Mouse (Mus musculus) forebrain, embryonic 12.5 days (tissue): ENCODE results near the gene 0610037L13Rik. TPM values are rescaled to one million over a fixed set of nuclear protein-coding genes. Genes with fewer than 3 reads are reported as not detected.

Experiments used
- ATAC-seq: fragments of 200-750 bp; cut with Nextera tagmentation; 2 replicates; pipeline ENCODE4 v1.8.0; 2017; ENCODE audit warnings: moderate TSS enrichment; ENCODE audit not compliant: low FRiP score
- H3K27ac ChIP-seq: fragments of 300-500 bp; sonication (generic); 2 replicates; pipeline ENCODE4 v1.5.1; 2016; ENCODE audit warnings: mild to moderate bottlenecking
- H3K27me3 ChIP-seq: fragments of 300-500 bp; sonication (generic); 2 replicates; pipeline ENCODE4 v1.6.1; 2016; ENCODE audit warnings: mild to moderate bottlenecking
- H3K36me3 ChIP-seq: fragments of 300-500 bp; sonication (generic); replicated peaks from 2 replicates; pipeline ENCODE4 v1.6.1; 2016; ENCODE audit warnings: mild to moderate bottlenecking
- H3K4me1 ChIP-seq: fragments of 300-500 bp; sonication (generic); 2 replicates; pipeline ENCODE4 v1.6.1; 2016
- H3K4me2 ChIP-seq: fragments of 300-500 bp; sonication (generic); 2 replicates; pipeline ENCODE4 v1.6.1; 2016; ENCODE audit warnings: mild to moderate bottlenecking, moderate library complexity
- H3K4me3 ChIP-seq: fragments of 300-500 bp; sonication (generic); replicated peaks from 2 replicates; pipeline ENCODE4 v1.5.1; 2016; ENCODE audit warnings: mild to moderate bottlenecking
- H3K9ac ChIP-seq: fragments of 300-500 bp; sonication (generic); 2 replicates; pipeline ENCODE4 v1.6.1; 2016; ENCODE audit warnings: mild to moderate bottlenecking
- H3K9me3 ChIP-seq: fragments of 300-500 bp; sonication (generic); 2 replicates; pipeline ENCODE4 v1.6.1; 2016
- WGBS: fragments of 180-500 bp; shearing (Covaris S2); methylation state at CpG from one replicate; pipeline ENCODE4 v1.1.7; 2016; 5-methylcytosine and 5-hydroxymethylcytosine counted together
- polyA plus RNA-seq: library from polyadenylated mRNA; unstranded; fragments of >200 nt; fragmentation: Nextera tagmentation; extraction: Ambion mirVana; gene quantifications from 2 replicates; pipeline ENCODE4 v1.2.1, GENCODE M21; 2016

0610037L13Rik gene
- polyA plus RNA-seq: 110 and 115 TPM in 2 replicates

DNA sequence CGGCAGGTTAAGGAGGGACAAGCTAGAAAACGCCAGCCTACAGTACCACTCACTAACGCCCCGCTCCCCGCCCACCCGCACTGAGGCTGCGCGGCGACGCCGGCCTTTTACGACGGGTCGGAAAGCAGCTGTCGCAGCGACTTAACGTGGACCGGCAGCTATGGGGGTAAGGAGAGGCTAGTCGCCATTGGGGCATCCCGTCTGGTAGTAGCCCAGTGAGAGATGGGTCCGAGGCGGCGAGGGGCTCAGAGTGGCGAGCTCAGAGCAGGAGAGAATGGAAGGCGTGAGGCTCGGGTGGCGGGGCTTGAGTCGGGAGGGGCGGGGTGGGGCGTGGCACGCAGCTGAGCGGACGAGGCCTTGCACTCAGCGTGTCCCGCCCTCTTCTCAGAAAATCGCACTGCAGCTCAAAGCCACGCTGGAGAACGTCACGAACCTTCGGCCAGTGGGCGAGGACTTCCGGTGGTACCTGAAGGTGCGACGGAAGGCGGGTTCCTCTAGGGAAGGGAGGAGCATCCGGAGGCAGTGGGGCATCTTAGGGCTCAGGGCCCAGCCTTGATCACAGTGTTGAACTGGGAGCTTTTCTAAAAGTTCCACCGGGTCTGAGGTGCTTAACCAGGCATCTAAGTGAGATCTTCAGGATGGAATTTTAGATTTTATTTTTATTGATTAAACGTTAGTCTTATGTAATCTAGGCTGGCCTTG, at the start of gene 0610037L13Rik:
TSS of gene 0610037L13Rik (plus strand) at position 83 of the 702 bp plus-strand sequence.
- Histone ChIP-seq H3K4me3 (peak within 1 kb of the TSS; percentile 57), H3K9ac (peak within 1 kb of the TSS; percentile 83), H3K27ac (peak within 1 kb of the TSS; percentile 93), H3K36me3 (peaks cover 56% of the 10 kb centered on the region), H3K4me2 (peak within 1 kb of the TSS; percentile 80), H3K4me1 (peaks cover 13% of the 10 kb centered on the region), H3K27me3 (no peaks in the 10 kb centered on the region), H3K9me3 (no peaks in the 10 kb centered on the region)
- WGBS: under 1% methylated on average over 48 of the region's 48 CpGs
- peak; percentile 96 for ATAC-seq

DNA sequence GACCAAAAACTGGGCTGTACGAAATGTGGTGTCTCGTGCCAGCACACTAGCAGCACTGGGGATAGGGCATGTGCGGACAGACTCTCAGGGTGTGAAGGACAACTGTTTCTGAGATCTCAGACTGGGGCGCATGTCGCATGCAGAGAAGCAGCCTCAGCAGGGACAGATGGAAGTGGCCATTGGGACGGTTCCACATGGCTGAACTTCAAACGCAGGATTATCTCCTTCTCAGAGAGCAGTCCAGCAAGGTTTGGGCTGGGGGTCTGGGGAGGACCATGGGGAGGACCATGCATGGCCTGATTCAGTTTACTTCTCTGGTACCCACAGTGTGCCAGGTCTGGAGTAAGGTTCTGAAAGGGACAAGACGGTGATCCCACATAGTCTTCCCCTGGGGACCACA, 45.9 kb upstream of the 0610037L13Rik start:
- Histone ChIP-seq H3K4me3 (no peak overlapping the region), H3K36me3 (peaks cover 42% of the 10 kb centered on the region), H3K27ac (peak overlapping the region; percentile 33), H3K4me2 (no peak overlapping the region), H3K4me1 (peaks cover 44% of the 10 kb centered on the region), H3K9me3 (no peaks in the 10 kb centered on the region), H3K27me3 (peaks cover 19% of the 10 kb centered on the region), H3K9ac (no peak overlapping the region)
- 50% methylated on average over 8 of the region's 8 CpGs for WGBS
- no peak for ATAC-seq

DNA sequence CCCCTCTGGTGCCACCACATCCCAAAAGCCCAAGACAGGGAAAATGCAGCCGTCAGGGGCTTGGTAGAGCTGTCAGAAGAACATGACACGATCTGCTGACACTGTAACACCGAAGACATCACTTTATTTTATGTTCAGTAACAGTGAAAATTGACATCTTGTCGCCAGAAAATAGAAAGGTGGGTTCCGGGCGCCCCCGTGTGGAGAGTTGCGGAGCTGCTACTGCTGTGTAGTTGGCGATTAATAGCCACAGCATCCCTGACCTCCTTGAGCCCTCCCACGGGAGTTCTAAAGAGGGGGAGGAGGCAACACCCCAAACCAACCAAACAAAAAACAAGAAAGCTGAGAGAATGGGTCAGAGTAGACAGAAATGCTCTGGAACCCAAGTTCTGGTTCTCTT, 44.6 kb upstream of the 0610037L13Rik start:
- H3K36me3 ChIP-seq: peaks cover 55% of the 10 kb centered on the region
- no peak overlapping the region for H3K4me3 ChIP-seq
- no peak overlapping the region for H3K4me2 ChIP-seq
- H3K9me3 ChIP-seq: no peaks in the 10 kb centered on the region
- H3K9ac ChIP-seq: no peak overlapping the region
- ATAC-seq: no peak
- H3K27ac ChIP-seq: peak overlapping the region; percentile 46; the same call in 1 of the 2 replicates
- peaks cover 41% of the 10 kb centered on the region for H3K4me1 ChIP-seq
- 2% methylated on average over 10 of the region's 10 CpGs for WGBS
- peaks cover 19% of the 10 kb centered on the region for H3K27me3 ChIP-seq

DNA sequence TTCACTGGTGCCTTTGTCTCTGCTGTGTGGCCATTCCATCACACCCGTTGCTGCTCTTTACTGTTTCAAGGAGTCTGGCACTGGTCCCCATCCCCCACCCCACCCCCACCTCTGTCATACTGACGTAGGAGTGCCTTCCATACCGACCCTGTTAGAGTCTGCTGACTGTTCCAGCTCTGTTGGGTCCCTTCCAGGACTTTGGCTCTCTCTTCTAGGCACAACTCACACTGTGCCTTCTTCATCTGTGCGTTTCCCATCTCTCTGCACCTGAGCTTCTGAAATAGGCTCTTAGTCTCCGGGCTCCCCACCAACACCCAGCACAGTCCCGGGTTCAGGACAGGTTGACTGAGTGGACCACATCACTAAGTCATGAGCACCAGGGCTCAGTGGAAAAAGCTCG, 42.8 kb upstream of the 0610037L13Rik start:
- peaks cover 73% of the 10 kb centered on the region for H3K36me3 ChIP-seq
- H3K27me3 ChIP-seq: peaks cover 19% of the 10 kb centered on the region
- H3K4me2 ChIP-seq: no peak overlapping the region; the same call in 1 of the 2 replicates
- H3K9ac ChIP-seq: no peak overlapping the region
- no peak overlapping the region for H3K27ac ChIP-seq
- WGBS: 62% methylated on average over 7 of the region's 7 CpGs
- H3K4me1 ChIP-seq: peaks cover 34% of the 10 kb centered on the region
- H3K4me3 ChIP-seq: no peak overlapping the region
- H3K9me3 ChIP-seq: no peaks in the 10 kb centered on the region
- no peak for ATAC-seq

DNA sequence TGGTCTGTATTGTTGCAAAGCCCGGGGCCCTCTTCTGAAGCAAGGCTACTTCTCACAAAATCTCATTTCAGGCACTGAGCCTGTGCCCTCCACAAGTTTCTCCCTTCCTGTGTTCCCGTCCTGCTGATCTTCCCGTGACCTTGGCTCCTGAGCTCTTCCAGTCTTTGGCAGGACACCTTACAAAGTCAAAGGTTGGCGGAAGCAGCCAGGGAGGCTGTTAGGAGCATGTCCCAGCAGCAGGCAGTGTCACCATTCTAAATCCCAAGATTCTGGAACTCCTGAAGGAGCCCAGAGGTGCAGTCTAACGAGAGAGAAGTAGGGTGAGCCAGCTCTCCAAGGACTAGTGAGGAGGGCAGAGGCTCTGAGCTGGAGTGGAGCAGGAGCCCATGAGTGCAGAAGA, 41.1 kb upstream of the 0610037L13Rik start:
- no peak overlapping the region for H3K9ac ChIP-seq
- H3K4me3 ChIP-seq: no peak overlapping the region
- H3K9me3 ChIP-seq: no peaks in the 10 kb centered on the region
- no peak for ATAC-seq
- H3K4me2 ChIP-seq: no peak overlapping the region
- H3K27me3 ChIP-seq: peaks cover 19% of the 10 kb centered on the region
- no peak overlapping the region for H3K27ac ChIP-seq
- WGBS: 87% methylated on average over 5 of the region's 5 CpGs
- peaks cover 84% of the 10 kb centered on the region for H3K36me3 ChIP-seq
- H3K4me1 ChIP-seq: peaks cover 17% of the 10 kb centered on the region

DNA sequence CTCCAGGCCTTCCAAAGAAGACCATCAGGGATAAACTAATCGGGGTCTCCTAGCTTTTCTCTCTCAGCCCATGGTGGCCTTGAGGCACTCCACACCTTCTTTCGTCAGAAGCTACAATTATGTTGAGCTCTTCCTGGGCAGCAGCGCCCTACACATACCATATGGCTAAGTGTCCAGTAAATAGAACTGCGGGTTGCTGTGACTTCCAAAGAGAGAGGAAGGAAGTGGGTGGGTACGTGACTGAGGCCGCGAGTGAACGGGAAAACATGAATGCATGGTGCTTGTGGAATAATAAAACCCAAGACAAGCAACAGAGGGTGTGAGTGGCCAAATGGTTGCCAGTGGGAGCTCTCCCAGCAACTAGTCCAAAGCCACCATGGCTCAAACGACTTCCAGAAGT, 40.0 kb upstream of the 0610037L13Rik start:
- 85% methylated on average over 9 of the region's 9 CpGs for WGBS
- Histone ChIP-seq H3K9ac (no peak overlapping the region), H3K36me3 (peaks cover 88% of the 10 kb centered on the region)

DNA sequence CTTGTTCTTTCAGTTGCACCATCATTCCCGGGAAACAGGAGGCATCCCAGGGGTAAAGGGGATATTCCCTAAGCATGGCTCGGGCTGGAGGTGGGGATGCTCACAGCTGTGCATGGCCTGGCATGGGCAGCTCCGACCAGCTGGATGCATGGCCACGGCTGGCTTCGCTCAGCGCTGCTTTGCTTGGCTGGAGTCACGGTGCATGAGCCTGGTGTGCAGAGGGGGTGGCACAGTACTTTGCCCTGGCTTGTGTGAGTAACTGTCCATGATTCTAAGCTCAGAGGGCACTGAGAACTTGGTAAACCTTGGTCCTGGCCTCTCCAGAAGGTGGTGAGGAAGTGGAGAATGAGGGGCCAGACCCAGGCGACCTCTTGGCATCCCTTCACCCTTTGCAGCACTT, 39.5 kb upstream of the 0610037L13Rik start:
- WGBS: 90% methylated on average over 8 of the region's 8 CpGs
- Histone ChIP-seq H3K27ac (no peak overlapping the region), H3K4me3 (no peak overlapping the region), H3K9ac (no peak overlapping the region), H3K27me3 (peaks cover 19% of the 10 kb centered on the region), H3K4me2 (no peak overlapping the region), H3K4me1 (peaks cover 8% of the 10 kb centered on the region), H3K36me3 (peaks cover 91% of the 10 kb centered on the region), H3K9me3 (no peaks in the 10 kb centered on the region)
- ATAC-seq: no peak

More for the DNA sequence above, 40.0 kb upstream of the 0610037L13Rik start:
- ATAC-seq: no peak
- Histone ChIP-seq H3K4me2 (no peak overlapping the region), H3K4me3 (no peak overlapping the region), H3K9me3 (no peaks in the 10 kb centered on the region), H3K27me3 (peaks cover 19% of the 10 kb centered on the region), H3K27ac (no peak overlapping the region), H3K4me1 (peaks cover 10% of the 10 kb centered on the region)

DNA sequence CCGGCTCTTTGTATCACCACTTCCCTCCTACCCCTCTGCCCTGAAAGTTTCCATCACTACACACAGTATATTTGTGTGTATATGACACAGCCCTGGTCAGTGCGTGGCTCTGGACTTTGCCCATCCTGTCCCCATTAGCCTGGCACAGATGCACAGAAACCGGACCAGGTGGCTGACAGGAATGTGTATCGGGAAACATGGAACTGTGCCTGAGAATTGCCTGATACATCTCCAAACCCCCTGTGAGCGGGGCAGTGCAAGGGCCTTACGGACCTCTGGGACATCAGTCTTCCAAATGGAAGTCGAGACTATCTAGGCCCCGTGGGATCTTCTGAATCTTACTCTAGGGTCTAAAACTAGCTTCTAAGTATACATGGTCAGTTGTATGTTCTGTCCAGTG, 36.3 kb upstream of the 0610037L13Rik start:
- H3K36me3 ChIP-seq: peaks cover 100% of the 10 kb centered on the region
- 95% methylated on average over 8 of the region's 8 CpGs for WGBS

DNA sequence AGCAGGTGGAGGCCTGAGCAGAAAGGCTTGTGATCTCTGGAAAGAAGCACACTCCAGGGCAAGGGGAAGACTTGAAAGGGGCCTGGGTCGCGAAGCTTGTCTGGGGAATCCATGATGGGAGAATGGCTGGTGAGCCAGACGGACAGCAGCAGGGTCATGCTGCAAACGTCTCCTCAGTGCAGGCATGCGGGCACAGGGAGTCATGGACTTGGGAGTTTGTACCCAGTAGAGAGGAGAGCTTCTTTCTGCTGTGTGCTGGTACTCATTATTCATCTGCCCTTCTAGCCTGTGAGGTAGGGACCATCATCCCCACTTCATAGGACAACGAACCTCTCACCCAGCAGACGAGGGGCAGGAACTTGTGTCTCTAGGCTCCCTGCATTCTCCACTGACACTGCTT, 35.8 kb upstream of the 0610037L13Rik start:
- no peak overlapping the region for H3K9ac ChIP-seq
- no peak overlapping the region for H3K4me2 ChIP-seq
- no peaks in the 10 kb centered on the region for H3K9me3 ChIP-seq
- H3K36me3 ChIP-seq: peaks cover 100% of the 10 kb centered on the region
- H3K27me3 ChIP-seq: no peaks in the 10 kb centered on the region
- no peak for ATAC-seq
- H3K4me1 ChIP-seq: no peaks in the 10 kb centered on the region
- WGBS: 87% methylated on average over 7 of the region's 7 CpGs
- H3K27ac ChIP-seq: no peak overlapping the region
- no peak overlapping the region for H3K4me3 ChIP-seq

More for the DNA sequence above, 36.3 kb upstream of the 0610037L13Rik start:
- H3K4me3 ChIP-seq: no peak overlapping the region
- no peaks in the 10 kb centered on the region for H3K4me1 ChIP-seq
- H3K9ac ChIP-seq: no peak overlapping the region
- no peak for ATAC-seq
- no peak overlapping the region for H3K4me2 ChIP-seq
- no peak overlapping the region for H3K27ac ChIP-seq
- no peaks in the 10 kb centered on the region for H3K27me3 ChIP-seq
- no peaks in the 10 kb centered on the region for H3K9me3 ChIP-seq

DNA sequence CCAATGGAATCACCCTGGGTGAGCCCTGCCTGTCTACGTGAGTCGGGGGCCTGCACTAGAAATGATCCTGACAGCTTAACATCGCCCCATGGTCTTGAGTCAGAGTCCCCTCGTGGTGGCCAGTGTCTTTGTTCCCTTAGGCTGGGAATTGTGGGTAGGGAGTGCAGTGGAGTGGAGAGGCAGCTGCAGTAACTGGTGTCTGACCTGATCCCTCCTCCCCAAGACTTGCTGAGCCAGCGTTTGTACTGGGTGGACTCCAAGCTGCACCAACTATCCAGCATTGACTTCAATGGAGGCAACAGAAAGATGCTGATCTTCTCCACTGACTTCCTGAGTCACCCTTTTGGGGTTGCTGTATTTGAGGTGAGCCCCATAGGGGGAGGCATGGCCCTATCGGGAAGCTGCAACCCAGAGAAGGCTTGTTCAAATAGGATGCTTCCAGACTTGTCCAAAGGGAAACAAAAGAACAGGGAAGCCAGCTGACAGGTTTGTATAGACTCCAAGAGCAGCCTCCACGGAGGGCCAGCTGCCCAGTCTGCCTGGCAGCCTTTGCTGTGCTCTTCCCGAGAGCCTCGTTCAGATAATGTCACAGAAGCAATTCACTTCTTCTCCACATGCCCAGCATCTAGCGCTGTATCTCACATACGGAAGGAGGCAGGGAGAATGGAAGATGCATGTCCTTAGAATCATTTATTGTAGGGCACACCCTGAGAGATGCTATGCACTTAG, 32.5 kb upstream of the 0610037L13Rik start:
- Histone ChIP-seq H3K36me3 (peaks cover 99% of the 10 kb centered on the region), H3K9me3 (no peaks in the 10 kb centered on the region), H3K4me2 (no peak overlapping the region), H3K4me1 (no peaks in the 10 kb centered on the region), H3K4me3 (no peak overlapping the region), H3K27me3 (no peaks in the 10 kb centered on the region), H3K9ac (no peak overlapping the region), H3K27ac (no peak overlapping the region; the same call in 1 of the 2 replicates)
- WGBS: 83% methylated on average over 11 of the region's 11 CpGs
- no peak for ATAC-seq

DNA sequence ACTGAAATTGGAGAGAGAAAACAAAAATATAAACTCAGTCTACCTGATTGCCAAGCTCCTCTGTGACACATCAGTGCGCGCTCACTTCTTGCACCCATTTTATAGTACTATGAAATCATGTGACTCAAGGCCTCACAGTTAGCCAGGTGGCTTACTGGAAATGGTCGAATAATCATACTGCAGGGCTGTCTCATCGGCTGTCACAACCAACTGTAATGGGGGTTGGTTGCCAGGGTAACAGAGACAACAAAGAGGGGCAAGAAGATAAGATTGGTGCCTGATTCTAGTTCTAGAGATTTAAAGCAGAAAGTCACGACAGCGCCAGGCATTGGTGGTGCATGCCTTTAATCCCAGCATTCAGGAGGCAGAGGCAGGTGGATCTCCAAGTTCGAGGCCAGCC, 30.6 kb upstream of the 0610037L13Rik start:
- no peaks in the 10 kb centered on the region for H3K27me3 ChIP-seq
- WGBS: 88% methylated on average over 7 of the region's 7 CpGs
- H3K4me2 ChIP-seq: no peak overlapping the region
- no peak overlapping the region for H3K9ac ChIP-seq
- H3K27ac ChIP-seq: no peak overlapping the region
- H3K9me3 ChIP-seq: no peaks in the 10 kb centered on the region
- no peak overlapping the region for H3K4me3 ChIP-seq
- H3K36me3 ChIP-seq: peaks cover 93% of the 10 kb centered on the region
- no peaks in the 10 kb centered on the region for H3K4me1 ChIP-seq
- no peak for ATAC-seq

DNA sequence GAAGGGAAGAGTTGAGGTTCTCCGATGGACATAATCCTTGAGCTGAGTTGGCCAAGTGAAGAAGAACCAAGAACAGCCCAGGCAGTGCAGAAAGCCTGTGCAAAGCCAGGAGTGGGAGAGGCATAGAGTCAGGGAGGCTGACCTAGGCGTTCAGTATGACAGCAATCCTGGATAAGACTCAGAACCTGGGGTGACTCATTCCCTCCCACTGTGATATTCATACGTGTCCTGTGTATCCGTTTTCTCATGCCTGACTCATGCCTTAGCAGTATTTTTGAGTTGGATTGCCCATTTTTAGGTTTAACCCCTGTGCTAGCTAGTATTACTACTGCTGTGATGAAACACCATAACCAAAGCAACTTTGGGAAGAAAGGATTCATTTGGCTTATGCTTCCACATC, 24.7 kb upstream of the 0610037L13Rik start:
- Histone ChIP-seq H3K27ac (no peak overlapping the region), H3K36me3 (peaks cover 75% of the 10 kb centered on the region), H3K4me2 (no peak overlapping the region), H3K4me1 (no peaks in the 10 kb centered on the region), H3K9me3 (no peaks in the 10 kb centered on the region), H3K9ac (no peak overlapping the region), H3K27me3 (no peaks in the 10 kb centered on the region), H3K4me3 (no peak overlapping the region)
- no peak for ATAC-seq
- WGBS: 92% methylated on average over 4 of the region's 4 CpGs
